Mouse (Mus musculus) splenic B cell, adult 2 months (primary cell): ENCODE results near the gene Sgcb.

Source experiments
- DNase-seq: peaks from one replicate; pipeline ENCODE4 v3.0.0-alpha.2; 2011; ENCODE audit warnings: low read depth, low spot score
- H3K27me3 ChIP-seq: 2 replicates; pipeline ENCODE4 v1.6.1; 2012; ENCODE audit warnings: mild to moderate bottlenecking, low read length, moderate library complexity, mixed read lengths; ENCODE audit not compliant: control insufficient read depth, poor library complexity, insufficient read depth, severe bottlenecking
- H3K36me3 ChIP-seq: 2 replicates; pipeline ENCODE4 v1.6.1; 2012; ENCODE audit warnings: mild to moderate bottlenecking, low read length, moderate library complexity, mixed read lengths; ENCODE audit not compliant: control insufficient read depth, poor library complexity, insufficient read depth, severe bottlenecking

Gene Sgcb

GRCm38 (mm10) chr5:73647261-73647900 lies at the start of gene Sgcb:
Gene Sgcb, minus strand, starts transcription at chr5:73647790.
- Histone ChIP-seq H3K27me3 (peaks cover 3% of the 10 kb centered on the region), H3K36me3 (no peaks in the 10 kb centered on the region)
- peak; percentile 85 for DNase-seq

- Histone ChIP-seq H3K36me3 (no peaks in the 10 kb centered on the region), H3K27me3 (no peaks in the 10 kb centered on the region)
- no peak for DNase-seq
Observed at GRCm38 (mm10) chr5:73694254-73695015, 46.8 kb upstream of the Sgcb start.

GRCm38 (mm10) chr5:73693778-73694177 lies 46.2 kb upstream of the Sgcb start:
- no peaks in the 10 kb centered on the region for H3K27me3 ChIP-seq
- no peaks in the 10 kb centered on the region for H3K36me3 ChIP-seq
- DNase-seq, result no peak

GRCm38 (mm10) chr5:73691723-73692520 lies 44.3 kb upstream of the Sgcb start:
- Histone ChIP-seq H3K36me3 (no peaks in the 10 kb centered on the region), H3K27me3 (no peaks in the 10 kb centered on the region)
- no peak for DNase-seq

DNA sequence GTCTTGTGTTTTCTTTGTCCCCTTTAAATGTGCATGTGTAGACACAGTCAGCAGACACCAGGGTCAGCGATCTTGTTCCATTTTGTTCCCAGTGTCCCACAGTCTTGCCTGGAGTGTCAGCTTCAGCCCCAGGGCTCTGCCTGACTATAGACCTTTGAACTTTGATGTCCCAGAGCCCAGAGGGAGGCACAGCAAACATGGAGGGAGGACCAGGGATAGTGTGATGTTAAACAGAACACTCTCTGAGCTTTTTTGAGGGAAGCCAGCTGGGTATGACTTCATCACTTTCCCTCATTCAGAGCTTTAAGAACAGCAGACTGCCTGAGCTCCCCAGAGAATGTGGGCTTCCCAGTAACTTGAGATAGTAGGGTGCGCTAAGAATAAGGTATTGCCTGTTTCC lies 42.6 kb upstream of the Sgcb start:
- DNase-seq, result no peak
- H3K27me3 ChIP-seq, result no peaks in the 10 kb centered on the region
- no peaks in the 10 kb centered on the region for H3K36me3 ChIP-seq

DNA sequence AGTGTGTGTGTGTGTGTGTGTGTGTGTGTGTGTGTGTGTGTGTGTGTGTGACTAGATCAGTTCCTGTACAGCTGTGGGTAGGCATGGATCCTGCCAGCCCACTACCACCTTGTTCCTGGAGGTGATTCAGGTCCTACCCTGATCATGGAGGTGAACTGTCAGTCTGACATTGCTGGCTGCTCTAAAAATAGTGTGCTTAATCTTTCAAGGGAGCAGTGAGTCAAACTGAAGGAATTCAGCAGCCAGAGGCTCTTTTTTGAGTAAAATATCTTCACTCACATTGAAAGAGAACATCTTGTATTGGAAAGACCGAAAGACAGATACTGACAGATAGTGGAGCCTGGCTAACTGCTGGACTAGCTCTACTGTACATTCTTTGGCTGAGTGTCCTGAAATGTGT lies 41.0 kb upstream of the Sgcb start:
- H3K36me3 ChIP-seq, result no peaks in the 10 kb centered on the region
- no peak for DNase-seq

GRCm38 (mm10) chr5:73686149-73686548 lies 38.6 kb upstream of the Sgcb start:
- Histone ChIP-seq H3K36me3 (no peaks in the 10 kb centered on the region), H3K27me3 (no peaks in the 10 kb centered on the region)
- no peak for DNase-seq

More for the DNA sequence above, 41.0 kb upstream of the Sgcb start:
- H3K27me3 ChIP-seq, result no peaks in the 10 kb centered on the region

DNA sequence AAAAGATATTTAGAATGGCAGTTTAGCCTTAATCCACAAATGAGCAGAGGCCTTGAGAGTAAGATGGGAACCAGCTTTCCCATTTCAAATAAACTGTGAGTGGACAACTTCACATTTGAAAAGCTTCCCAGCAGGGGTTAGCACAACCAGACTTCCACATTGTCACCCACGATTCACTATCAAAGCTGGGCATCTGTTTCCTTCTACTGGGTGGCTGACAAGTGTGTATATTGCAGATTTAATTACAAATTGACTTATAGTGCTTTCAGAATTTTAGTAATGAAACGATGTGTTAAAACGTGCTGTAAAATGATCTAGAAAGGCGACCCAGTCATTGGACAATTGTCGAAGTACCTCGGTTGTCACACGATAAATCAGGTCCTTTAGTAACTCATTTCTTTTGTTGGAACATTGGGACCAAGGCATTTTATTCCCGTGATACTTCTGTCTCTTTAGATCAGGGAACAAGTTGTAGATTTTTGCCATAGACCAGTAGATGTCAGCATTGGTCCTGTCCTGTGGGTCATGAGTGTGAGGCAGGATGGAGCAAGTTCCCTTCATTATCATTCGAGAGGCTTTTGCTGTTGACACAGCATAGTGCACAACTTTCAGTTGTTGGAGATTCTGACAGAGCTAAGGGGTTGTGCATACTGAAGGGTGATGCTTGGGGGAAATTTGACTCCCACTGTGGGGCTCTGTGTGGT lies 36.3 kb upstream of the Sgcb start:
- DNase-seq, result no peak
- Histone ChIP-seq H3K27me3 (no peaks in the 10 kb centered on the region), H3K36me3 (no peaks in the 10 kb centered on the region)

GRCm38 (mm10) chr5:73683221-73683620 lies 35.6 kb upstream of the Sgcb start:
- DNase-seq, result no peak
- Histone ChIP-seq H3K36me3 (no peaks in the 10 kb centered on the region), H3K27me3 (no peaks in the 10 kb centered on the region)

GRCm38 (mm10) chr5:73676626-73677025 lies 29.0 kb upstream of the Sgcb start:
- DNase-seq, result no peak
- no peaks in the 10 kb centered on the region for H3K36me3 ChIP-seq
- no peaks in the 10 kb centered on the region for H3K27me3 ChIP-seq

DNA sequence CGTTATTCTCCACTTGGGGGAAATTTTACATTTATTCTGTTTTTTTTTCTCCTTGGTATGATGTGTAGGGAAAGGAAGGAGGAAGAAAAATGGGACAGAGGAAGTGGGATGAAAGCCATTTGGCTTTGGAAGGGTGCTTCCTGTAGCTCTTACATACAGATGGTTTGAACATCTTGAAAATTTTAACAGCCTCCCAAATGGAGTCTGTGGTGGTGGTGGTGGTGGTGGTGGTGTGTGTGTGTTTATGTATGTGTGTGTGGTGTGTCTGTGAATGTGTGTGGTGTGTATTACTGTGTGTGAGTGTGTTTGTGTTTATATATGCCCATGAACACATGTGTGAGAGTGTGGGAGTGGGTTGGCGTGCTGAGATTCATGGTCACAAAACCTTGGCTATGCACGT lies 28.0 kb upstream of the Sgcb start:
- Histone ChIP-seq H3K27me3 (no peaks in the 10 kb centered on the region), H3K36me3 (no peaks in the 10 kb centered on the region)
- DNase-seq, result no peak

- Histone ChIP-seq H3K27me3 (no peaks in the 10 kb centered on the region), H3K36me3 (no peaks in the 10 kb centered on the region)
- DNase-seq, result no peak
Observed at GRCm38 (mm10) chr5:73669386-73669785, 21.8 kb upstream of the Sgcb start.

DNA sequence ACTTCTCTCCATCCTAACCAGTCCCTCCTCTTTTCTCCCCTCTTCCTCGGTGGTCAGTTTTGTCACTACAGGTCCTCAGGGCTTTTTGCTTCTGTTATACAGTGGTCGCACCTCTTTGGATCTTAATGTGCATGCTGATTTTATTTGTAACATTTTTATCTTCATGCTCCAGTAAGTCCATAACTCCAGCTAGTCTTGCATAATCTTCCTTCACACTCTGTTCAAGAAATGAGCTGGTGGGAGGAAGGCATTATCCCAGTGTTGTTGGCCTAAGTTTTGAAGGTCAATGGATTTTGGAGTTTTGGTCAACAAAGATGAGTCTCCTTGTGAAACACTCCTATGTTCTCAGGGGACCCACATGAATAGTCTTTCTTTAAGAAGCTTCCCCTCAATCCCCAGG lies 20.3 kb upstream of the Sgcb start:
- H3K36me3 ChIP-seq, result no peaks in the 10 kb centered on the region
- H3K27me3 ChIP-seq, result no peaks in the 10 kb centered on the region
- no peak for DNase-seq

GRCm38 (mm10) chr5:73666695-73667094 lies 19.1 kb upstream of the Sgcb start:
- H3K27me3 ChIP-seq, result no peaks in the 10 kb centered on the region
- no peaks in the 10 kb centered on the region for H3K36me3 ChIP-seq
- DNase-seq, result no peak

DNA sequence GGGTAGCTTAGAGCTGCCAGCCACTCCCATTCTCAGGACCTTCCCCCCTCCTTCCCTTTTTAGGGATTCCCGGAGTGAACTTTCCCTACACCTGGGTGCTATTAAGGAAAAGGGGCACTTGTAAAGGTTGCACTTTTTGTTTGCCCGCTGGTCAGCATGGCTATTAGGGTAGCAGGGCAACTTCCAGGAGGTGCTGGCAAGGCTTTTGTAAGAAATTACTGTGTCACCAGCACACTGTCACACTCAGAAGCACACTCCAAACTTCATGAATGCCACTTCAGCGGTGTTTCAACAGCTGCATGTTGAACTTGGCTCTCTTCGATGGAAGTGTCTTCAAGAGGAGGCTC lies 4.2 kb upstream of the Sgcb start:
- peak; percentile 8 for DNase-seq
- Histone ChIP-seq H3K27me3 (peaks cover 3% of the 10 kb centered on the region), H3K36me3 (no peaks in the 10 kb centered on the region)
